Mouse (Mus musculus): ENCODE data around the gene Gphb5. TPM values are rescaled to one million over a fixed set of nuclear protein-coding genes. Genes with fewer than 3 reads are reported as not detected.

Gene Gphb5
- polyA plus RNA-seq, 1 experiment, result not detected

DNA sequence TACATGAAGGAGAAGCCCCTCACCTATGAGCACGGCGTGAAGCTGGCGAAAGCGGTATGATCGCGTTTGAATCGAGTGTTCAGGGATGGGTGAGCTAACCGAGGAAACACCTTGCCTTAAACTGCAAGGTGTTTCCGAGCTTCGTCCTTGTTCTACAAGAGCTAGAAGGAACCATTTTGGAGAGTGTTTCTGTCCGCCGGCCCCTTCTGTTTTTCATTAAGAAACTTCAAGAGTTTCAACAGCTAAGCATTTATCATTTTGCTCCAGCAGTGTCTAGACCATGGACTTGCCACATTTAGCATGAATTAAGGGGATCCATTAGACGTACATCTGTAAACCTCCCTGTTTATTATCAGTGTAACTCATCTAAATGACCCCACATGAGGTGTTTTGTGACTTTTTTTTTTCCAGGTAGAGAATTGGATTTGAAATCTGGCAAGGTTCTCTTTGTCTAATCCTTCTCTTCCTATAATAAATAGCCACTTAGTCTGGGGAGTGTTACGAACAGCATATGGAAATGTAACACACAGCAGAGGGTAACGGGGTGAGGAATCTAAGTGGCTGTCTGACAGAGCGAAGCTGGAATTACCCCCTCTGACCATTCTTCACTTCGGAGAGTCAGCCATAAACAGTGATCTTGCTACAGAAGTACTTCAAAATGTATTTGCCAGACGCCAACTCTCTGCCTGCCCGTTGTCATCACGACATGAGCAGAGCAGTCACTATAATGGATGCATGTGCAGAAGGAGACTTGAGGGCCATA is 22.4 kb downstream of the Gphb5 start:
- Histone ChIP-seq H3K27me3 (ENCODE audit: control insufficient read depth, insufficient read depth, low read length) (no peaks in the 10 kb centered on the region), H3K36me3 (ENCODE audit: control insufficient read depth, insufficient read depth, low read length) (no peaks in the 10 kb centered on the region), H3K4me1 (ENCODE audit: control insufficient read depth, insufficient read depth, low read length) (no peaks in the 10 kb centered on the region), H3K4me3 (ENCODE audit: control insufficient read depth, low read depth, low read length) (no peak overlapping the region), H3K27ac (ENCODE audit: control insufficient read depth, insufficient read depth, low read depth, low read length) (no peak overlapping the region)
- TF ChIP-seq POLR2A (IDR thresholded peaks at IDR 0.05; ENCODE audit: control insufficient read depth, low read depth, low read length), result no peak
- TF ChIP-seq CTCF (IDR thresholded peaks at IDR 0.05; ENCODE audit: control insufficient read depth, insufficient read depth, insufficient replicate concordance, low read depth, low read length), result no peak

DNA sequence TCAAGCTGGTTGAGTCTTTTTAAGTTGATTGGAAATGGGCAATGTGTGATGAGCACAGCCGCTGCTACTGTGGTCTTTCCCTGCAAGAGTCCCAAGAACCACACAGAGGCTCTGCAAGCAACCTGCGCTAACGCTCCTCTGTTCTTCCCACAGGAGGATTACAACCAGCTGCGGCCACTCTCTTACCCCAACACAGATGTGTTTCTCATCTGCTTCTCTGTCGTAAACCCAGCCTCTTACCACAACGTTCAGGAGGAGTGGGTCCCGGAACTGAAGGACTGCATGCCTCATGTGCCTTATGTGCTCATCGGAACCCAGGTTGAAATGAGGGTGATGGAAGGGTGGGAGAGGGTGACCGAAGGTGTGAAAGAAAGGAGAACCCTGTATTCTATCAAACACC is 25.1 kb downstream of the Gphb5 start:
- H3K27me3 ChIP-seq (ENCODE audit: control insufficient read depth, insufficient read depth, low read length), result no peaks in the 10 kb centered on the region
- H3K27ac ChIP-seq (ENCODE audit: control insufficient read depth, insufficient read depth, low read depth, low read length), result no peak overlapping the region
- no peak for TF ChIP-seq POLR2A (IDR thresholded peaks at IDR 0.05; ENCODE audit: control insufficient read depth, low read depth, low read length)
- no peak for TF ChIP-seq CTCF (IDR thresholded peaks at IDR 0.05; ENCODE audit: control insufficient read depth, insufficient read depth, insufficient replicate concordance, low read depth, low read length)
- H3K36me3 ChIP-seq (ENCODE audit: control insufficient read depth, insufficient read depth, low read length), result no peaks in the 10 kb centered on the region
- H3K4me1 ChIP-seq (ENCODE audit: control insufficient read depth, insufficient read depth, low read length), result peaks cover 3% of the 10 kb centered on the region
- no peak overlapping the region for H3K4me3 ChIP-seq (ENCODE audit: control insufficient read depth, low read depth, low read length)

DNA sequence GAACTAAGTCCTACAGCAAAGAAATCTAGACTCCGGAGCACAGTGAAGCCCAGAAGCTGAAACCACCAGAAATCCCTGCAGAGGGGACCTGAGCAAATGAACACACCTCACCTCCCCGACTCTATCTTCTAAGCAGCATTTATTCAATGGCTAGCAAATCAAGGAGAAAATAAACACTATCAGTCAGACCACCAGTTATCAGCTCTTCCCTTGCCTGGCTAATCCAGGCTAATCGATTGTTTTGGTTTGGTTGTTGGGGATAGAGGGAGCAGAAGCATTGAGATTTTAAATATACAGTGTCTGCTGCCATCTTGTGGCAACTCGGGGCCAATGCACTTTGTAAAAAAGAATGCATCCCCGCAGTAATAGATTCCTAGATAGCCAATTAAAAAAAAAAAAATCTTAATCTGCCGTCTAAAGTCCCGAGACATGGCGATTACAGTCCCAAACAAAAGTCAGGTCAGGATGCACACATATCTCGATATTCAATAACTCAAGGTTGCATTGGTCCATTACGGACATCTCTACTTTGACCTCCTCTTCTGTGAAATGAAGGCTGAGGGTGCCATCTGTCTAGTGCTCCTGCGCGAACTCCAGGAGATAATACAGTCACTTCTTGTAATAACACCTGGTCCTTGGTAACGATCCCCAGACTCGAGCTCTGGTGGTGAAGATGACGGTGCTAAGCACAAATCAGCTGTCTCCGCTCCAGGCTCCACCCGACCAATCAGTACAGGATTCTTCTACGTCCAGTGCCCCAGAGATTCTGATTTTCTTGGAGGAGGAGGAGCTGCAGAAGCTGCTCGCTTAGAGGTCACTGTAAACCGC is 27.1 kb downstream of the Gphb5 start:
- TF ChIP-seq POLR2A (IDR thresholded peaks at IDR 0.05; ENCODE audit: control insufficient read depth, low read depth, low read length) (no peak), CTCF (IDR thresholded peaks at IDR 0.05; ENCODE audit: control insufficient read depth, insufficient read depth, insufficient replicate concordance, low read depth, low read length) (no peak)

DNA sequence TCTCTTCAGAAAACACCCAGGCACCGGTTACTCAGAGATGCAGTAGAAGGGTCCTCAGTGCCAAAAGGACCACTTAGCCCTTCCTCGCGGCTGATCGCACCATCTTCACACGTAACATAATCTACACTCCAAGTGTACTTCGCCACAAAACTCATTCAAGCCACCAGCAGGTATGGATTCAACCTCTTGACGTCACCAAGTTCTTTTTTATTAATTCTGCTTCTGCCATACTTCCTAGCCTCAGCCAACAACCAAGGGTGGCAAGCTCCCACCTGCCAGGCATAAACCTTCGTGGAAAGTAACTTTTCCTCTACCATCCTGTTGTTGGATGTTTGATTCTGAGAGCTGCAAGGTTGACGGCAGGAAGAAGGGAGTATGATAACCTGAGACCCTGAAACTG is 28.1 kb downstream of the Gphb5 start:
- H3K4me1 ChIP-seq (ENCODE audit: control insufficient read depth, insufficient read depth, low read length), result peaks cover 4% of the 10 kb centered on the region
- no peaks in the 10 kb centered on the region for H3K27me3 ChIP-seq (ENCODE audit: control insufficient read depth, insufficient read depth, low read length)
- H3K36me3 ChIP-seq (ENCODE audit: control insufficient read depth, insufficient read depth, low read length), result no peaks in the 10 kb centered on the region
- no peak overlapping the region for H3K4me3 ChIP-seq (ENCODE audit: control insufficient read depth, low read depth, low read length)
- H3K27ac ChIP-seq (ENCODE audit: control insufficient read depth, insufficient read depth, low read depth, low read length), result no peak overlapping the region
- TF ChIP-seq POLR2A (IDR thresholded peaks at IDR 0.05; ENCODE audit: control insufficient read depth, low read depth, low read length) (no peak), CTCF (IDR thresholded peaks at IDR 0.05; ENCODE audit: control insufficient read depth, insufficient read depth, insufficient replicate concordance, low read depth, low read length) (no peak)

More for the DNA sequence above, 27.1 kb downstream of the Gphb5 start:
- H3K4me1 ChIP-seq (ENCODE audit: control insufficient read depth, insufficient read depth, low read length), result peaks cover 4% of the 10 kb centered on the region
- no peak overlapping the region for H3K4me3 ChIP-seq (ENCODE audit: control insufficient read depth, low read depth, low read length)
- H3K36me3 ChIP-seq (ENCODE audit: control insufficient read depth, insufficient read depth, low read length), result no peaks in the 10 kb centered on the region
- H3K27ac ChIP-seq (ENCODE audit: control insufficient read depth, insufficient read depth, low read depth, low read length), result no peak overlapping the region
- H3K27me3 ChIP-seq (ENCODE audit: control insufficient read depth, insufficient read depth, low read length), result no peaks in the 10 kb centered on the region

DNA sequence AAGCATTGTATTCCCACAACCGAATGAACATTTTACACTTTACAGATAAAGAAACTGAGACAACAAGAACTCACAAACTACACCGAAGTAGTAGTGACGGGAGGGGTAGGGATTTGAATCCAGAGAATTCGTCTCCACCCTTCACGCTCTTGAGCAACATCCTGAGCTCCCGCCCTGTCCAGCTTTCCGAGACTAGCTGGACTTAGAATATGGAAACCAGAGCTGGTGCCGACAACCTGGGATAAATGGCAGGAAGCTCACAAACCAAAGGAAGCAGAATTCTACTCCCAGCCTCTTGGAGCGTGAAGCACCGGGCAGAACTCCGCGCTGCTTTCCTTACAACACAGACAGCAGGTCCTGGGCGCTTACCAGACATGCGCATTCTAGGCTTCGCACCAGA is 28.7 kb downstream of the Gphb5 start:
- Histone ChIP-seq H3K4me3 (ENCODE audit: control insufficient read depth, low read depth, low read length) (no peak overlapping the region), H3K36me3 (ENCODE audit: control insufficient read depth, insufficient read depth, low read length) (no peaks in the 10 kb centered on the region), H3K4me1 (ENCODE audit: control insufficient read depth, insufficient read depth, low read length) (peaks cover 4% of the 10 kb centered on the region), H3K27ac (ENCODE audit: control insufficient read depth, insufficient read depth, low read depth, low read length) (no peak overlapping the region), H3K27me3 (ENCODE audit: control insufficient read depth, insufficient read depth, low read length) (no peaks in the 10 kb centered on the region)
- TF ChIP-seq POLR2A (IDR thresholded peaks at IDR 0.05; ENCODE audit: control insufficient read depth, low read depth, low read length) (no peak), CTCF (IDR thresholded peaks at IDR 0.05; ENCODE audit: control insufficient read depth, insufficient read depth, insufficient replicate concordance, low read depth, low read length) (no peak)

DNA sequence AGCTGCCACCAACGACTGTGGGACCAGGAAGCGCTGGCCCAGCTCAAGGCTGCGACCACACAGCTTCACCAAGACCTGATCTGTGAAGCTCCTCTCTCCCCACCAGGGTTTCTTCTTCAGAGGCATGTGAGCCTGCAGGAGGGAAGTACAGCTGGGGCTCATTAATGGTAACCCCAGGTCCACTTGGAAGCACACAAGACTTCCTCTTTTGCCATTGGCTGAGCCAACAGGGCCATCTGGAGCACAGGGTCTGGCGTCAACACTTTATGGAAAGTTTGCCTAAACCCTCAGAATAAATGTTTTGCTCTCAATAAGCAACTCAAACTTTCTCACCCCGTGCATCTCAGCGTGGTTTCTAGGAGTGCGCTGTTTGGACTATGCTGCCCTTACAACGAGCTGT is 29.4 kb downstream of the Gphb5 start:
- Histone ChIP-seq H3K27me3 (ENCODE audit: control insufficient read depth, insufficient read depth, low read length) (no peaks in the 10 kb centered on the region), H3K27ac (ENCODE audit: control insufficient read depth, insufficient read depth, low read depth, low read length) (no peak overlapping the region), H3K36me3 (ENCODE audit: control insufficient read depth, insufficient read depth, low read length) (no peaks in the 10 kb centered on the region), H3K4me3 (ENCODE audit: control insufficient read depth, low read depth, low read length) (no peak overlapping the region), H3K4me1 (ENCODE audit: control insufficient read depth, insufficient read depth, low read length) (peaks cover 4% of the 10 kb centered on the region)
- TF ChIP-seq CTCF (IDR thresholded peaks at IDR 0.05; ENCODE audit: control insufficient read depth, insufficient read depth, insufficient replicate concordance, low read depth, low read length) (no peak), POLR2A (IDR thresholded peaks at IDR 0.05; ENCODE audit: control insufficient read depth, low read depth, low read length) (no peak)

DNA sequence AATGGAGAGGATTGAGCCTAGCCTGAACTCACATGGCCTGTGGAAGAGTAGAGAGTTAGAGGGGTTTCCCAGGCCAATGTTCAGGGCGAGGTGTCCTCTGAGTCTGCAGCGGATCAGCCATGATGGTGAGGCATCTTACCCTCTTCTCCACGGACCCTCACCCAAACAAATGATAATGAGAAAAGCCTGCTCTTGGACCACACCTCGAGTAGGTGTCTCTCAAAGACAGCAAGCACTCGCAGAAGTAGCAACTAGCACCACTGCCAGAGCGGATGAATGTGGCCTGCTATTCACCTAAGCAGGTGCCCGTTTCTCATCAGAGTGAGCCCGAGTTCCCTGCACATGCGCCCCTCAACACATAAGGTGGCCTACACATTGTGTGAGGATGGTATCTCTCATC is 29.9 kb downstream of the Gphb5 start:
- no peak overlapping the region for H3K4me3 ChIP-seq (ENCODE audit: control insufficient read depth, low read depth, low read length)
- H3K36me3 ChIP-seq (ENCODE audit: control insufficient read depth, insufficient read depth, low read length), result no peaks in the 10 kb centered on the region
- no peak overlapping the region for H3K27ac ChIP-seq (ENCODE audit: control insufficient read depth, insufficient read depth, low read depth, low read length)
- TF ChIP-seq CTCF (IDR thresholded peaks at IDR 0.05; ENCODE audit: control insufficient read depth, insufficient read depth, insufficient replicate concordance, low read depth, low read length) (no peak), POLR2A (IDR thresholded peaks at IDR 0.05; ENCODE audit: control insufficient read depth, low read depth, low read length) (no peak)
- H3K4me1 ChIP-seq (ENCODE audit: control insufficient read depth, insufficient read depth, low read length), result peaks cover 4% of the 10 kb centered on the region
- no peaks in the 10 kb centered on the region for H3K27me3 ChIP-seq (ENCODE audit: control insufficient read depth, insufficient read depth, low read length)

Data from testis, adult 2 months (tissue).